19 mouse cellular contexts compared by ENCODE assay signal in the genomic region with DNA sequence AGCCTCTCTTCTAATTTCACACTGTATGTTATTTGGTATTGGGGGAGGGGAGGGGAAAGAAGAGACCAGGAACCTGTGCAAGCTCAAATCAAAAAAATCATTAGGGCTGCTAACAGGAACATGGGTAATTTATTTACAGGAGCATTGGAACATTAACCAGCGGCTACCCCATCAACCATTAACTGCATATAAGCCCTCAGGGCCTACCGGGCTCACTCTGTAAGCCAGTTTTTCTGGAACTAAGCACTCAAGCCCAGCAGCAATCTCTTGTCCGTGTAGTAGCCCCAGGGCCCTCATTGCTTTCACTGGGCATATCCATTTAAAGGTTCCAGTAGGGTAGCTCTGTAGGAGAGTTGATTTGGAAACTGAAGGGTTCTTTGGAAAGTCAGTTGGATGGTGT. TPM values are rescaled to one million over a fixed set of nuclear protein-coding genes. Genes with fewer than 3 reads are reported as not detected.
A peak's percentile ranks its signal among the peaks of the same experiment; 100 is the strongest.
DNase-seq lines count a peak whose midpoint lies in the region; ATAC-seq lines count a peak whose summit lies in the region.
"Had no signal": no experiment of that assay in that cellular context is flagged by ENCODE, and none has a peak within 500 bp of the region (broad histone marks: within the 10 kb centered on the region; RNA-seq: fewer than 3 reads in every experiment).

No protein-coding gene starts in this region.

- no peaks in the 10 kb centered on the region for H3K9me3 ChIP-seq in intestine, embryonic 14.5 days (ENCODE audit: control insufficient read depth, low read length)
- no peaks in the 10 kb centered on the region for H3K9me3 ChIP-seq in intestine, embryonic 15.5 days
- no peaks in the 10 kb centered on the region for H3K9me3 ChIP-seq in liver, embryonic 16.5 days (replicated peaks; ENCODE audit: control insufficient read depth, low read length)
- H3K9me3 ChIP-seq: embryonic facial prominence, embryonic 10.5 days; forebrain, embryonic 12.5 days; midbrain, embryonic 13.5 days; neural tube, embryonic 13.5 days had no signal

- no peak overlapping the region for H3K4me3 ChIP-seq in intestine, embryonic 14.5 days (ENCODE audit: low read depth, low read length)
- H3K4me3 ChIP-seq in intestine, embryonic 15.5 days (replicated peaks): no peak overlapping the region
- no peak overlapping the region for H3K4me3 ChIP-seq in liver, embryonic 16.5 days (ENCODE audit: low read depth, low read length)
- H3K4me3 ChIP-seq: embryonic facial prominence, embryonic 10.5 days; forebrain, embryonic 12.5 days; midbrain, embryonic 13.5 days; neural tube, embryonic 13.5 days had no signal

- DNase-seq in intestine, embryonic 14.5 days (ENCODE audit: low spot score): peak; percentile 49
- peak; percentile 92 to 96 for DNase-seq in kidney, adult 8-10 months
- DNase-seq in kidney, postnatal 14 days: peak; percentile 90
- DNase-seq in cerebellum, adult 9-10 months: no peak
- DNase-seq in thymus, postnatal 36 days: no peak
- DNase-seq in testis, postnatal 10 days (ENCODE audit: low spot score): no peak
- DNase-seq: adrenal gland, postnatal 36 days; cerebellum, adult 2 months; gastrocnemius, postnatal 36 days; thymus, postnatal 4 days had no signal

- 54% methylated on average over 3 of the region's 3 CpGs for WGBS in intestine, embryonic 14.5 days
- WGBS in intestine, embryonic 15.5 days: 57% methylated on average over 3 of the region's 3 CpGs
- 66% methylated on average over 3 of the region's 3 CpGs for WGBS in liver, embryonic 16.5 days (ENCODE audit: insufficient replicate concordance)

- no peaks in the 10 kb centered on the region for H3K4me1 ChIP-seq in intestine, embryonic 14.5 days (replicated peaks; ENCODE audit: control insufficient read depth, insufficient read depth, low read length)
- H3K4me1 ChIP-seq in intestine, embryonic 15.5 days (replicated peaks): 0 out of 2 replicates have a peak, but pooled peaks cover 6% of the 10 kb centered on the region
- H3K4me1 ChIP-seq in liver, embryonic 16.5 days (ENCODE audit: control insufficient read depth, low read depth, low read length): peaks cover 10% of the 10 kb centered on the region

- no peak overlapping the region for H3K4me2 ChIP-seq in intestine, embryonic 14.5 days (ENCODE audit: low read length)
- H3K4me2 ChIP-seq in intestine, embryonic 15.5 days (replicated peaks): no peak overlapping the region
- H3K4me2 ChIP-seq in liver, embryonic 16.5 days (ENCODE audit: low read depth, low read length): no peak overlapping the region
- H3K4me2 ChIP-seq: forebrain, embryonic 12.5 days; midbrain, embryonic 13.5 days; neural tube, embryonic 13.5 days had no signal

- no peaks in the 10 kb centered on the region for H3K27me3 ChIP-seq in intestine, embryonic 14.5 days (replicated peaks; ENCODE audit: control insufficient read depth, insufficient read depth, low read length)
- H3K27me3 ChIP-seq in intestine, embryonic 15.5 days (replicated peaks): no peaks in the 10 kb centered on the region
- H3K27me3 ChIP-seq in liver, embryonic 16.5 days (ENCODE audit: control insufficient read depth, insufficient read depth, low read depth, low read length): peaks cover 19% of the 10 kb centered on the region

- no peak for ATAC-seq in intestine, embryonic 14.5 days (replicated peaks; ENCODE audit: low FRiP score, low TSS enrichment, low read depth)
- ATAC-seq in intestine, embryonic 15.5 days: no peak
- ATAC-seq in liver, embryonic 16.5 days (ENCODE audit: low read depth): peak; percentile 66
- ATAC-seq: hindbrain, embryonic 16.5 days; lung, postnatal 0 days; midbrain, embryonic 13.5 days had no signal

- H3K9ac ChIP-seq in intestine, embryonic 14.5 days (ENCODE audit: low read length): no peak overlapping the region
- no peak overlapping the region for H3K9ac ChIP-seq in intestine, embryonic 15.5 days
- no peak overlapping the region for H3K9ac ChIP-seq in liver, embryonic 16.5 days (ENCODE audit: low read depth, low read length)
- H3K9ac ChIP-seq: forebrain, embryonic 12.5 days; midbrain, embryonic 13.5 days; neural tube, embryonic 13.5 days had no signal

- no peaks in the 10 kb centered on the region for H3K36me3 ChIP-seq in intestine, embryonic 14.5 days (ENCODE audit: control insufficient read depth, insufficient read depth, low read length)
- H3K36me3 ChIP-seq in intestine, embryonic 15.5 days: no peaks in the 10 kb centered on the region
- H3K36me3 ChIP-seq in liver, embryonic 16.5 days (ENCODE audit: control insufficient read depth, insufficient read depth): no peaks in the 10 kb centered on the region
- H3K36me3 ChIP-seq: embryonic facial prominence, embryonic 10.5 days; forebrain, embryonic 12.5 days; midbrain, embryonic 13.5 days; neural tube, embryonic 13.5 days had no signal

- peak overlapping the region; percentile 13; the same call in 1 of the 2 replicates for H3K27ac ChIP-seq in intestine, embryonic 14.5 days (ENCODE audit: low read depth)
- H3K27ac ChIP-seq in intestine, embryonic 15.5 days: no peak overlapping the region
- peak overlapping the region; percentile 22; the same call in 1 of the 2 replicates for H3K27ac ChIP-seq in liver, embryonic 16.5 days (ENCODE audit: low read length)
- H3K27ac ChIP-seq: embryonic facial prominence, embryonic 10.5 days; forebrain, embryonic 12.5 days; midbrain, embryonic 13.5 days; neural tube, embryonic 13.5 days had no signal

RNA-seq across cellular contexts. Expression of a gene that starts 0.6 kb away (rescaled TPM):
- 0.27 TPM in 2 replicates for polyA plus RNA-seq in intestine, embryonic 14.5 days (2014; fragmentation: Nextera tagmentation; extraction: Ambion mirVana)
- polyA plus RNA-seq in intestine, embryonic 15.5 days (2015; fragmentation: Nextera tagmentation; extraction: Ambion mirVana): 0.42 and 0.49 TPM in 2 replicates
- not detected in 2 replicates for polyA plus RNA-seq in liver, embryonic 16.5 days (2015; fragmentation: Nextera tagmentation; extraction: Ambion mirVana)
- polyA plus RNA-seq: forebrain, embryonic 12.5 days; heart, embryonic 16.5 days had no signal

RNA-seq across cellular contexts. Expression of a gene that starts 21.9 kb away (rescaled TPM):
- 411 and 475 TPM in 2 replicates for polyA plus RNA-seq in intestine, embryonic 14.5 days (2014; fragmentation: Nextera tagmentation; extraction: Ambion mirVana)
- 302 and 324 TPM in 2 replicates for polyA plus RNA-seq in intestine, embryonic 15.5 days (2015; fragmentation: Nextera tagmentation; extraction: Ambion mirVana)
- polyA plus RNA-seq in liver, embryonic 16.5 days (2015; fragmentation: Nextera tagmentation; extraction: Ambion mirVana): 93.6 and 95.8 TPM in 2 replicates

RNA-seq across cellular contexts. Expression of a gene that starts 29.4 kb away (rescaled TPM):
- polyA plus RNA-seq in intestine, embryonic 14.5 days (2014; fragmentation: Nextera tagmentation; extraction: Ambion mirVana): 246 and 259 TPM in 2 replicates
- 358 and 379 TPM in 2 replicates for polyA plus RNA-seq in intestine, embryonic 15.5 days (2015; fragmentation: Nextera tagmentation; extraction: Ambion mirVana)
- polyA plus RNA-seq in liver, embryonic 16.5 days (2015; fragmentation: Nextera tagmentation; extraction: Ambion mirVana): 172 and 184 TPM in 2 replicates

Comparison
In these comparisons a context has a peak if more than half of its experiments do, and no peak if none do; other contexts are left out.
1. DNase-seq: peak in intestine, embryonic 14.5 days (single experiment), kidney, adult 8-10 months (2 of 2) and kidney, postnatal 14 days (single experiment); none in cerebellum, adult 9-10 months (single experiment), thymus, postnatal 36 days (0 of 2) and testis, postnatal 10 days (single experiment).